Mouse (Mus musculus) hindbrain, embryonic 11.5 days (tissue): ENCODE data around the gene Scgb1a1. TPM values are rescaled to one million over a fixed set of nuclear protein-coding genes. Genes with fewer than 3 reads are reported as not detected.

ENCODE experiments used
- ATAC-seq: fragments of 200-750 bp; cut with Nextera tagmentation; 2 replicates; pipeline ENCODE4 v1.8.0; 2017; ENCODE audit warnings: mild to moderate bottlenecking, moderate TSS enrichment, moderate library complexity; ENCODE audit not compliant: low FRiP score
- DNase-seq: peaks from one replicate; pipeline ENCODE4 v3.0.0-alpha.2; 2015; ENCODE audit warnings: low spot score
- H3K27ac ChIP-seq: fragments of 300-500 bp; sonication (generic); 2 replicates; pipeline ENCODE4 v1.5.1; 2014; ENCODE audit warnings: mild to moderate bottlenecking, low read depth, low read length
- H3K27me3 ChIP-seq: fragments of 300-500 bp; sonication (generic); 2 replicates; pipeline ENCODE4 v1.6.1; 2014; ENCODE audit warnings: mild to moderate bottlenecking, low read length, moderate library complexity, mixed read lengths; ENCODE audit not compliant: control insufficient read depth, insufficient read depth
- H3K36me3 ChIP-seq: fragments of 300-500 bp; sonication (generic); 2 replicates; pipeline ENCODE4 v1.6.1; 2014; ENCODE audit warnings: mild to moderate bottlenecking, low read length, moderate library complexity, mixed read lengths; ENCODE audit not compliant: control insufficient read depth, insufficient read depth
- H3K4me1 ChIP-seq: fragments of 300-500 bp; sonication (generic); replicated peaks from 2 replicates; pipeline ENCODE4 v1.6.1; 2014; ENCODE audit warnings: low read length, mixed read lengths; ENCODE audit not compliant: control insufficient read depth, insufficient read depth
- H3K4me2 ChIP-seq: fragments of 300-500 bp; sonication (generic); replicated peaks from 2 replicates; pipeline ENCODE4 v1.6.1; 2014; ENCODE audit warnings: mild to moderate bottlenecking, low read depth, low read length
- H3K4me3 ChIP-seq: fragments of 300-500 bp; sonication (generic); 2 replicates; pipeline ENCODE4 v1.5.1; 2014; ENCODE audit warnings: low read depth, low read length
- H3K9ac ChIP-seq: fragments of 300-500 bp; sonication (generic); 2 replicates; pipeline ENCODE4 v1.6.1; 2014; ENCODE audit warnings: low read depth, low read length
- H3K9me3 ChIP-seq: fragments of 300-500 bp; sonication (generic); 2 replicates; pipeline ENCODE4 v1.6.1; 2016; ENCODE audit warnings: low read length; ENCODE audit not compliant: control insufficient read depth
- WGBS: fragments of 180-500 bp; shearing (Covaris S2); extraction: QIAGEN DNeasy Blood & Tissue Kit; methylation state at CpG from one replicate; pipeline ENCODE4 v1.1.7; 2014; 5-methylcytosine and 5-hydroxymethylcytosine counted together
- polyA plus RNA-seq: library from polyadenylated mRNA; unstranded; fragments of >200 nt; fragmentation: Nextera tagmentation; extraction: Ambion mirVana; gene quantifications from 2 replicates; pipeline ENCODE4 v1.2.1, GENCODE M21; 2014

Gene Scgb1a1
- polyA plus RNA-seq, 1 experiment from 2014 or later = not detected

DNA sequence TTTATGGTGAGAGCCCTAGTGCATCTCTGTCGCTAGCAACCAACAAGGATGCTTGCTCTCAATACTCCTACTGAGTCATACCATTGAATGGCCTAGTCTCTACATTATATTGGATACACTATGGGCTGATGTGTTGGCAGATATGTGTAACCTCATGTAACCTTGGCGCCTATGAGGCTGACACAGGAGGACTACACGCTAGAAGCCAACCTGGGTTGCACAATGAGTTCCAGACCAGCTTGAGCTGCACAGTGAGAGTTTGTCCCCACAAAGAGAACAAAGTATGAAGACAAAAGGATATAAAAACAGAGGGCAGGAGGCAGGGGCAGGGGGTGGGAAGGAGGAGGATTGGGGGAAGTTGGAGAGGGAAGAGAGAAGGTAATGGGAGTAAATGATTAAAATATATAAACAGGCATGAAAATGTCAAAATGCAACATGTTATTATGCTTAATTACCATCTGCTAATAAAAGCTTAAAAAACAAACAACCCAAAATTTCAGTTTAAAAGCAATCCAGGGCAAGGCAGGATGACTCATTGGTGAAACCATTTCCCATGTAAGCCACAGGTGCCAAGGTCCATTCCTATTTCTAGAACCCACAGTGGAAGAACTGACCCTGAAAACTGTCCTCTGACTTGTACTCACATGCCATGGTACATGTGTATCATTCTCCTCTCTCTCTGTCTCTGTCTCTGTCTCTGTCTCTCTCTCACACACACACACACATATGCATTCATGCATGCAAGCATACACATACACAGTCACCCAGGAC, 32.1 kb upstream of the Scgb1a1 start:
- H3K9me3 ChIP-seq = no peaks in the 10 kb centered on the region
- H3K4me2 ChIP-seq = no peak overlapping the region
- ATAC-seq (no peak), DNase-seq (no peak)
- no peaks in the 10 kb centered on the region for H3K4me1 ChIP-seq
- no peaks in the 10 kb centered on the region for H3K36me3 ChIP-seq
- H3K9ac ChIP-seq = no peak overlapping the region
- H3K4me3 ChIP-seq = no peak overlapping the region
- no peak overlapping the region for H3K27ac ChIP-seq
- no peaks in the 10 kb centered on the region for H3K27me3 ChIP-seq
- 91% methylated on average over 3 of the region's 3 CpGs for WGBS

DNA sequence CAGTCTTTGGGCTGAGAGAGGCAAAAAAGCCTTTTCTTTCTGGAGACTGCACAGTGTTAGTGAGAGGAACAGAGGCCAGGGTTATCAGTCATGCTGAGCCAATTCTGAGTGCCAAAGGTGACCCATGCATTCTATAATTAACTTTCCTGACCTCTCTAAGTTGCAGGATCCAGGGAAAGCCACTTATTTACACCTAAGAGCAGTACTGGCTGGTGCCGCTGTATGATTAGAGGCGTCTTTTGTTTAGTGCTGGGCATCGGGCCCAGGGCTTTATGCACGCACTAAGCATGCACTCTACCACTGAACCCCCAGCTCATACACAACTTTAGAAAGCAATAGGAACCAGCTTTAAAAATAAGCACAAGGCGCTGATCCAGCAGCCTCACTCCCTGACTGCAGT, 29.5 kb upstream of the Scgb1a1 start:
- Histone ChIP-seq H3K36me3 (no peaks in the 10 kb centered on the region), H3K9me3 (no peaks in the 10 kb centered on the region), H3K27me3 (no peaks in the 10 kb centered on the region), H3K4me2 (no peak overlapping the region), H3K4me3 (no peak overlapping the region), H3K4me1 (no peaks in the 10 kb centered on the region), H3K27ac (no peak overlapping the region), H3K9ac (no peak overlapping the region)
- WGBS = 90% methylated on average over 5 of the region's 5 CpGs
- ATAC-seq = no peak
- no peak for DNase-seq

DNA sequence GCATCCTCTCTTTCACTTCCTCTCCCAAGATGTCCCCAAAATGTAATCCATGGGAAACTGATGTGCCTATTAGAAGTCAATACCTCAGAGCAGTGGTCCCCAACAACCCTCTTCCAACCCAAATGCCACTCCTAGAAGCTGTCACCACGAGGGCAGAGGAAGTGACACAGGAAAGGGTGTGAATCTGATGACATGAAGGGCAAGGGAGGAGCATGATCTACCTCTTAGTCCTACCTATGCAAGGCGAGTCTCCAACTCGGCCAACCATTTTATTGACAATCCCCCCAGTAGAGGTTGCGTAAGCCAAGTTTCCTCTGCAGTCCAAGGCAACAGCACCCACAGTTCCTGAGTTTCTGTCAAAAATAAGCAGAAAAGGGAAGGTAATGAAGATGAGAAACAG, 28.5 kb upstream of the Scgb1a1 start:
- H3K9ac ChIP-seq = no peak overlapping the region
- H3K4me3 ChIP-seq = no peak overlapping the region
- DNase-seq = no peak
- H3K27ac ChIP-seq = no peak overlapping the region
- ATAC-seq = no peak
- no peak overlapping the region for H3K4me2 ChIP-seq
- H3K27me3 ChIP-seq = no peaks in the 10 kb centered on the region
- H3K4me1 ChIP-seq = no peaks in the 10 kb centered on the region
- WGBS = 87% methylated on average over 4 of the region's 4 CpGs
- H3K36me3 ChIP-seq = no peaks in the 10 kb centered on the region
- no peaks in the 10 kb centered on the region for H3K9me3 ChIP-seq

DNA sequence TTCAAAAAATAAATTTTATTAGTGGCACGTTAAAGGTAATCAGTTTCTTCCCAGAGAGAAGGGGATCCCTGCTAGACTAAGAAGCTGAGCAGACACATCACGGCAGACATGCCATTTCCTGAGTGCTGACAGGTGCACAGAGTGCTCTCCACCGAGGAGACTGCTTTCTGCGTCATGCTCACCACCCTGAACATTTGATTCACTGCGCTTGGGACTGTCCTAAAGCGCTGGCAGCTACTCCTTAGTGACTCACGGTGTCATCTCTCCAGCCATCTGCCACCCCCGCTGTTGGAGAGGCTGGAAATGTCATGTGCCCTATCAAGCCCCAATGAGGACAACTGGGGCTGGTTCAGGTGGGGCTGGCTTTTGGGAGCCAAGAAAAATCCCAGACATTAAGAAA, 24.3 kb upstream of the Scgb1a1 start:
- Histone ChIP-seq H3K36me3 (no peaks in the 10 kb centered on the region), H3K27me3 (no peaks in the 10 kb centered on the region), H3K27ac (no peak overlapping the region), H3K4me2 (no peak overlapping the region), H3K4me3 (no peak overlapping the region), H3K9me3 (no peaks in the 10 kb centered on the region), H3K4me1 (no peaks in the 10 kb centered on the region), H3K9ac (no peak overlapping the region)
- DNase-seq (no peak), ATAC-seq (no peak)
- WGBS = 78% methylated on average over 8 of the region's 8 CpGs

DNA sequence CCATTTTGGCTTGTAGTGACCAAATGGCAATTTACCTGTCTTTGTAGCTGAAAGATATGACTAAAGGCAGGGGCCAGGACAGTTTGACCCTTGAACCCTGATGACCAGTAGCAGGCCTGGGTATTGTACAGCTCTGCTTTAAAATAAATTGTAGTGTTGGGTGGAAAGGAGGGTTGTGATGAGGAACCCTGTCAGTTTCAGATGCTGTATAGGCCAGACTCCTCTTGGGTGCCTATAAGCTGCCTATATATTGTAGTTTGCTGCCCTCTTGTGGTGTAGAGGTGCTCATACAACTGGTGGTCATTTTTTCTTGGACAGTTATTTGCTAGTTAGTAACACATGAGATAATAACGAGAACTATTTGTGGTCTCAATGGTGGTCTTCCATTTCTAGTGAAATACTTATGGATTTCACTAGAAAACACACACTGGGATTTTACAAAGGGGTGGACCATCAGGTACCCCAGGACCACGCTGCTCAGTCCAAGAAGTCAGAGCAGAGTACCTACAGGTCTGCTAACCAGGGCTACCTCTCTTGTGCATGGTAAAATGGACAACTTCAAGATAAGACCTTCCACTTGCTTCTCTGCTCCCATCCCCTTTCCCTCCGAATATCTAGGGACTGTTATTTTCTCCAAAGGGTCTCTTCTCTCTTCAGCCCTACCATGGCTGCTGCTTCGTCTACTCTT, 22.6 kb upstream of the Scgb1a1 start:
- Histone ChIP-seq H3K36me3 (no peaks in the 10 kb centered on the region), H3K4me2 (no peak overlapping the region), H3K27me3 (no peaks in the 10 kb centered on the region), H3K4me1 (no peaks in the 10 kb centered on the region), H3K9ac (no peak overlapping the region), H3K9me3 (no peaks in the 10 kb centered on the region), H3K27ac (no peak overlapping the region), H3K4me3 (no peak overlapping the region)
- 62% methylated on average over 4 of the region's 4 CpGs for WGBS
- ATAC-seq (peak; percentile 85), DNase-seq (peak; percentile 78)

DNA sequence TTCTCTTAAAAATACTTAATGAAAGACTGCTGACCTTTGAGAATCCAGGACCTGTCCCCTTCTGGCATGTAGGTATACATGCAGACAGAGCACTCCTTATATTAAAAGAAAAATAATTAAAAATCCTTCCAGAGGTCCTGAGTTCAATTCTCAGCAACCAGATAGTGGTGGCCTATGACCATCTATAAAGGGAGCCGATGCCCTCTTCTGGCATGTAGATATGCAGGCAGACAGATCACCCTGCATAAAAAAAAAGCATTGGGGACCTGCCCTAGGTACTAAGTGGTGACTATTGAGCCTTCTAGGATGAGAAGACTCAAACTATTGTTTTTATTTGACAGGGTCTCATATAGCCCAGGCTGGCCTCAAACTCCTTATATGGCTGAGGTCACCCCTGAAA, 20.8 kb upstream of the Scgb1a1 start:
- ATAC-seq (no peak), DNase-seq (no peak)
- Histone ChIP-seq H3K27ac (no peak overlapping the region), H3K9me3 (no peaks in the 10 kb centered on the region), H3K9ac (no peak overlapping the region), H3K4me3 (no peak overlapping the region), H3K4me1 (no peaks in the 10 kb centered on the region; the same call in 1 of the 2 replicates), H3K27me3 (no peaks in the 10 kb centered on the region), H3K36me3 (no peaks in the 10 kb centered on the region), H3K4me2 (no peak overlapping the region)
- WGBS = 91% methylated on average over 1 of the region's 1 CpGs

DNA sequence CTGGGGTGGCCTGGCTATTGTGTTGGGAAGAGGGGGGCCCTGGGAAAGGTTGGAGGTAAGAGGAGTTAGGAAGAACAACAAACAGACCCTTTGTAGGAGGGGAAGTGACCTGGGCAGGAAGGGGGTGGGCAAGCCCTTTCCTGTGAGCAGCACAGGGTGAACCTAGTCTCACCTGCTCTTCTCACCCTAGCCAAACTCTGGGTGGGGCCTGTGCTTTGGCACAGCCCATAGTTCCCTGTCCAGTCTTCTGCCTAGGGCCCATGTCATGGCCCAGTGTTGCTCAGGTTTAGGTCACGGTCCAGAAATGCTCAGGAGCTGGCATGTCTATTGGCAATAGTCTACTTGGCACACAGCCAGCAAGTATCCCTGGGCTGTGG, 19.6 kb upstream of the Scgb1a1 start:
- WGBS = 82% methylated on average over 1 of the region's 1 CpGs
- Histone ChIP-seq H3K4me1 (no peaks in the 10 kb centered on the region; the same call in 1 of the 2 replicates), H3K27me3 (no peaks in the 10 kb centered on the region), H3K9me3 (no peaks in the 10 kb centered on the region), H3K36me3 (no peaks in the 10 kb centered on the region), H3K27ac (no peak overlapping the region), H3K4me3 (no peak overlapping the region), H3K9ac (no peak overlapping the region), H3K4me2 (no peak overlapping the region)
- DNase-seq (no peak), ATAC-seq (no peak)

DNA sequence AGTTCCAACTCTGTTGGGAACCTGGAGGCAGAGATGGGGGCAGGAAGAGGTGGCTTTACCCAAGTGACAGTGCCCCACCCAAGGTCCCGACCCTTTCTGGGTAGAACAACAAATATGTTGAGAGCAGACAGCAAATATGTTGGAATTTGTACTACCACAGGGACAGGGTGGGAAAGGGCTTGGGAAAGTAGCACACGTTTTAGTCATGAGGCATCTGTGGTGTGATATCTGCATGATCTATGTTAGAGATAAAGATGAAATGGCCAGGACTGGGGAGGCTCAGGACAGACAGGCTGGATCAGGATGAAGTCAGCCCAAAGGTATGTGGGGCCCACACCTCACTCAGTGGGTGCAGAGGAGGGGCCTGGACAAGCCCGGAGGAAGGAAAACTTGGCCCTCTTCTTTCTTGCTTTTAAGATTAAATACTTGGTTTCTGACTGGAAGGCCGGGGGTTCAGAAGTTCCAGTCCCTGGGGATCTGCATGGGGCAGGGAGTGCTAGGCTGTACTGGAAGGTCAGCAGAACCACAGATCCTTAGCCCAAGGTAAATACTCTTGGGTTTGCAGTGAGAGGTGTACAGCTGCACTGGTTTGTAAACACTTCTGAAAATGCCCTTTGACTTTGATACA, 19.1 kb upstream of the Scgb1a1 start:
- Histone ChIP-seq H3K9ac (no peak overlapping the region), H3K4me3 (no peak overlapping the region), H3K27me3 (no peaks in the 10 kb centered on the region), H3K4me1 (no peaks in the 10 kb centered on the region; the same call in 1 of the 2 replicates), H3K9me3 (no peaks in the 10 kb centered on the region), H3K4me2 (no peak overlapping the region), H3K27ac (no peak overlapping the region), H3K36me3 (no peaks in the 10 kb centered on the region)
- WGBS = 51% methylated on average over 4 of the region's 4 CpGs
- DNase-seq (no peak), ATAC-seq (no peak)
